Mouse (Mus musculus) limb, embryonic 11.5 days (tissue): Measurements from ENCODE around the gene Mapk9. TPM values are rescaled to one million over a fixed set of nuclear protein-coding genes. Genes with fewer than 3 reads are reported as not detected.
"Not testable (repeated sequence)": the region's sequence is repeated elsewhere in the genome, so short reads cannot be mapped to it uniquely, and the experiment has no call there.

Source experiments
- ATAC-seq: fragments of 200-750 bp; cut with Nextera tagmentation; 2 replicates; pipeline ENCODE4 v1.8.0; 2017; ENCODE audit warnings: low read depth; ENCODE audit not compliant: insufficient number of reproducible peaks, low FRiP score, low TSS enrichment
- DNase-seq: peaks from one replicate; pipeline ENCODE4 v3.0.0-alpha.2; 2015; ENCODE audit warnings: low spot score
- H3K27ac ChIP-seq: fragments of 300-500 bp; sonication (generic); replicated peaks from 2 replicates; pipeline ENCODE4 v1.5.1; 2014; ENCODE audit warnings: low read depth, mild to moderate bottlenecking, low read length
- H3K27me3 ChIP-seq: fragments of 300-500 bp; sonication (generic); 2 replicates; pipeline ENCODE4 v1.6.1; 2014; ENCODE audit warnings: mild to moderate bottlenecking, low read length, mixed read lengths; ENCODE audit not compliant: control insufficient read depth, insufficient read depth
- H3K36me3 ChIP-seq: fragments of 300-500 bp; sonication (generic); 2 replicates; pipeline ENCODE4 v1.6.1; 2014; ENCODE audit warnings: mild to moderate bottlenecking, low read length, moderate library complexity, mixed read lengths; ENCODE audit not compliant: control insufficient read depth, insufficient read depth
- H3K4me1 ChIP-seq: fragments of 300-500 bp; sonication (generic); 2 replicates; pipeline ENCODE4 v1.6.1; 2014; ENCODE audit warnings: low read length, mixed read lengths; ENCODE audit not compliant: control insufficient read depth, insufficient read depth
- H3K4me2 ChIP-seq: fragments of 300-500 bp; sonication (generic); 2 replicates; pipeline ENCODE4 v1.6.1; 2014; ENCODE audit warnings: low read depth, mild to moderate bottlenecking, moderate library complexity; ENCODE audit not compliant: severe bottlenecking
- H3K4me3 ChIP-seq: fragments of 300-500 bp; sonication (generic); 2 replicates; pipeline ENCODE4 v1.5.1; 2014; ENCODE audit warnings: low read depth, low read length
- H3K9ac ChIP-seq: fragments of 300-500 bp; sonication (generic); 2 replicates; pipeline ENCODE4 v1.6.1; 2014; ENCODE audit warnings: mild to moderate bottlenecking, low read length
- H3K9me3 ChIP-seq: fragments of 300-500 bp; sonication (generic); 2 replicates; pipeline ENCODE4 v1.6.1; 2016; ENCODE audit warnings: low read length; ENCODE audit not compliant: control insufficient read depth
- WGBS: fragments of 180-500 bp; shearing (Covaris S2); extraction: QIAGEN DNeasy Blood & Tissue Kit; methylation state at CpG from one replicate; pipeline ENCODE4 v1.1.7; 2014; 5-methylcytosine and 5-hydroxymethylcytosine counted together
- polyA plus RNA-seq: library from polyadenylated mRNA; unstranded; fragments of >200 nt; fragmentation: Nextera tagmentation; extraction: Ambion mirVana; gene quantifications from 2 replicates; pipeline ENCODE4 v1.2.1, GENCODE M21; 2014

Gene Mapk9
- 34.2 and 42.5 TPM in 2 replicates for polyA plus RNA-seq

DNA sequence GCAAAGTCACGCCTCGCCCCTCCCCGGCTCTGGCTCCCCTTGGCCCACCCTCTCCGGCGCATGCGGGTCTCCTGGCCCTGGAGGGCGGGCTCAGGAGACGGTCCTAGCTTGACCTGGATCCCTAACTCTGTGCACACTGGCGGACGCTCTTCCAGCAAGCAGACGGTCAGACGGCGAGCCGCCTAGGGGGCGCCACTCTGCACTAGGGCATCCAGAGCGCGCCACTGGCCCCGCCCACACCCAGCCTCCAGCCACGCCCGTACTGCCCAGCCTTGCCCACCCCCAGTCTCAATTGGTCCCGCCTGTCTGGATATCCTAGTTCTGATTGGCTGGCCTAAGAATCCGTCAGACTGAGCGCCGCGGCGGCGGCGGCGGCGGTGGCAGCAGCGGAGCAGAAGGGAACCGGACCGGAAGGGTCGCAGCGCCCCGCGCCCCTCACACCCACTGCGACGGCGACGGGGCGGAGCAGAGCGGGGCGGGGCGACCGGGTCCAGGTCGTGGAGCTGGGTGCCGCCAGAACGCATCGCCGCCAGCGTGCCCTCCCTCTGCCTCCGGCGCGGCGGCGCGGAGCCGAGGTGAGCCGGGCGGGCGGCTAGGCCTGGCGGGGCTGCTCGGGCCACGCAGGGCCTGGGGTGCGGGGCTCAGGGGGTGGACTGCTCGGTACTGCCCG is at the start of gene Mapk9:
TSS of gene Mapk9 (plus strand) at position 351 of the 670 bp plus-strand sequence.
- H3K9ac ChIP-seq, result peak within 1 kb of the TSS; percentile 88
- H3K4me2 ChIP-seq, result peak within 1 kb of the TSS; percentile 90
- peaks cover 8% of the 10 kb centered on the region; the same call in 1 of the 2 replicates for H3K4me1 ChIP-seq
- H3K36me3 ChIP-seq, result no peaks in the 10 kb centered on the region
- no peaks in the 10 kb centered on the region for H3K27me3 ChIP-seq
- H3K9me3 ChIP-seq, result no peaks in the 10 kb centered on the region
- DNase-seq (peak; percentile 98), ATAC-seq (peak; percentile 100)
- under 1% methylated on average over 55 of the region's 68 CpGs for WGBS
- H3K27ac ChIP-seq, result peak within 1 kb of the TSS; percentile 71; the same call in 1 of the 2 replicates
- peak within 1 kb of the TSS; percentile 79 for H3K4me3 ChIP-seq

DNA sequence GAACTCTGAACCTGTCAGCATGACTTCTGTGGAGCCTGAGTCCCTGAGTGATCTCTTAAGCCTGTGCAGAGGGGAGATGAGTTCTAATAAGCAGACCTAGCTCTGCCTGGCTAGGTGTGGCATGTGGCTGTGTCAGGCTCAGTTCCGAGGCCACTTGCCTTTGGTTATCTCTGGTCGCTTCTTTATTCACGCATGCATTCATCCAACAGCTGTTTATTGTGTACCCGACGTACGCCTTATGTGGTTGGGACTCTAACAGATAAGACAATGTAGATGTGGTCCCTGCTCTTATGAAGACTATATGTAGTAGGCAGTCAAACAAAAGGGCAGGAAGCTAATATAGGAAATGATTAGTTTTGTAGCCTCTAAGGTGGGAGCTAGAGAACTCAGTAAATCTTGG is 47.6 kb upstream of the Mapk9 start:
- H3K4me3 ChIP-seq, result no peak overlapping the region
- no peak overlapping the region for H3K9ac ChIP-seq
- no peak overlapping the region for H3K27ac ChIP-seq
- no peaks in the 10 kb centered on the region for H3K27me3 ChIP-seq
- no peak for ATAC-seq
- DNase-seq, result no peak
- no peaks in the 10 kb centered on the region for H3K9me3 ChIP-seq
- no peak overlapping the region for H3K4me2 ChIP-seq
- WGBS, result 96% methylated on average over 6 of the region's 6 CpGs
- no peaks in the 10 kb centered on the region for H3K36me3 ChIP-seq
- H3K4me1 ChIP-seq, result no peaks in the 10 kb centered on the region

DNA sequence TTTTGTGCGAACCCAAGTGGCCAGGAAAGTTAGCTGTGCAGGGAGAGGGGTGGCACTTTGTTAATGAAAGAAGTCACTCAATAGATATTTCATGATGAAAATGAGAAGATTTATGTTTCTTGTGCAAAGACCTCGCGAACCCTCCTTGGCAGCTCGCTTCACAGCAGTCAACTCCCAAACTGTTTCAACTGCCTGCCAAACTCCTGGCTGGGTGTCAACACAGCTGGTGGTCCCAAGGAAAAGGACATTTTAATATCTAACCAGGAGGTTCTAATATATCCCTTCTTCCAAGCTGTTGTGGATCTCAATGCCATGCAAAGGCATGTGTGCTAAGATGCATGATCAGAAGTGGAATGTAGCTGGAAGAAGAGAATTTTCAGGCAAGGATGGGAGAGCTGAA is 45.0 kb upstream of the Mapk9 start:
- Histone ChIP-seq H3K9me3 (no peaks in the 10 kb centered on the region), H3K4me2 (no peak overlapping the region), H3K27me3 (no peaks in the 10 kb centered on the region), H3K4me3 (no peak overlapping the region), H3K36me3 (no peaks in the 10 kb centered on the region), H3K4me1 (no peaks in the 10 kb centered on the region), H3K9ac (no peak overlapping the region), H3K27ac (no peak overlapping the region)
- DNase-seq (no peak), ATAC-seq (no peak)
- WGBS, result 82% methylated on average over 4 of the region's 4 CpGs

DNA sequence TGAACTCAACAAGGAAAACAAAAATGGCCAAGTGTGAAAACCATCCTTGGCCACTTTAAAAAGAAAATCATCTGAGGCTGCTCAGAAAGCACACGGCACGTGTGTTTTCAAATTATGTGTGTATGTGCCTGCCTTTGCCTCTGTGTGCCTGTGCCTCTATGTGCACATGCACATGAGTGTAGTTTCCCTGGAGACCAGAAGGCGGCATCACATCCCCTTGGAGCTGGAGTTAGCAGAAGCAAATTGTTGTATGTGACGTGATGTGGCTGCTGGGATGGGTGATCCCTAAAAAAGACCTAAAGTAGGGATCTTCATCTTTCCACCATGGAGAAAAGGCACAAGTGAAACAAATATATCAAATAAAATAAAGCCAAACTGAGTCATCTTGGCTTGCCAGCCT is 42.8 kb upstream of the Mapk9 start:
- 94% methylated on average over 4 of the region's 4 CpGs for WGBS

GRCm38 (mm10) chr11:49806218-49806617 is 40.3 kb upstream of the Mapk9 start:
- WGBS, result 44% methylated on average over 3 of the region's 3 CpGs
- no peaks in the 10 kb centered on the region for H3K27me3 ChIP-seq
- no peak overlapping the region for H3K9ac ChIP-seq
- H3K4me2 ChIP-seq, result no peak overlapping the region
- no peak overlapping the region for H3K27ac ChIP-seq
- H3K4me3 ChIP-seq, result no peak overlapping the region
- DNase-seq, result no peak
- peaks cover 4% of the 10 kb centered on the region; the same call in 1 of the 2 replicates for H3K36me3 ChIP-seq
- H3K9me3 ChIP-seq, result no peaks in the 10 kb centered on the region
- no peaks in the 10 kb centered on the region for H3K4me1 ChIP-seq
- ATAC-seq, result no peak

More for the DNA sequence above, 42.8 kb upstream of the Mapk9 start:
- no peak overlapping the region for H3K4me3 ChIP-seq
- no peaks in the 10 kb centered on the region for H3K4me1 ChIP-seq
- DNase-seq (no peak), ATAC-seq (no peak)
- no peak overlapping the region for H3K4me2 ChIP-seq
- H3K9ac ChIP-seq, result no peak overlapping the region
- H3K9me3 ChIP-seq, result no peaks in the 10 kb centered on the region
- H3K36me3 ChIP-seq, result peaks cover 4% of the 10 kb centered on the region; the same call in 1 of the 2 replicates
- H3K27ac ChIP-seq, result no peak overlapping the region
- no peaks in the 10 kb centered on the region for H3K27me3 ChIP-seq

- peaks cover 4% of the 10 kb centered on the region; the same call in 1 of the 2 replicates for H3K36me3 ChIP-seq
- no peak overlapping the region for H3K9ac ChIP-seq
- no peaks in the 10 kb centered on the region for H3K9me3 ChIP-seq
- 94% methylated on average over 9 of the region's 9 CpGs for WGBS
- ATAC-seq (no peak), DNase-seq (no peak)
- no peaks in the 10 kb centered on the region for H3K4me1 ChIP-seq
- no peak overlapping the region for H3K27ac ChIP-seq
- no peak overlapping the region for H3K4me3 ChIP-seq
- H3K27me3 ChIP-seq, result no peaks in the 10 kb centered on the region
- no peak overlapping the region for H3K4me2 ChIP-seq
Measured at GRCm38 (mm10) chr11:49808946-49809345, 37.6 kb upstream of the Mapk9 start.

- not testable (repeated sequence) for H3K36me3 ChIP-seq, H3K27me3 ChIP-seq, H3K9ac ChIP-seq, H3K4me2 ChIP-seq, DNase-seq, ATAC-seq, H3K27ac ChIP-seq, H3K9me3 ChIP-seq, H3K4me3 ChIP-seq, H3K4me1 ChIP-seq
- 88% methylated on average over 7 of the region's 7 CpGs for WGBS
Measured at GRCm38 (mm10) chr11:49810696-49811095, 35.9 kb upstream of the Mapk9 start.

DNA sequence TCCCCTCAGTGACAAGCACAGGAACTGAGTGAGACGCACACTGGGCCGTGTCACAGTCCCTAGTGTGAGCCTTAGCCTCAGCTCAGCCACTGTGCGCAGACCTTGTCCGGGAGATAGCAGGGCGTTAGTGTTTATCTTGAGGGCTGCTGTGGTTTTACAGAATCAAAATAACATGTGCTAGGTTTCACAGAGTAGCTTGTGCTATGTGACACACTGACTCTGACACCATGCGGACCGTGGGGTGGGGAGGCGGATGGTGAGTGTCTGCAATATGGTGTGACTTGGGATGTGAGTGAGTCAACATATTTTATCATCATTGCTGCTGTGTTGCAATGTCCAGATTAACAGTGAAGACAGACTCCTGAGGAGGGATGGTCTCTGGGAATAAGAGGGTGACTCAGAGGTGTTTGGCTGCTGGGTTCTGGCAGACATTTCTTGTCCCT is 35.4 kb upstream of the Mapk9 start:
- Histone ChIP-seq H3K9ac (no peak overlapping the region), H3K36me3 (peaks cover 7% of the 10 kb centered on the region)

More for the DNA sequence above, 35.4 kb upstream of the Mapk9 start:
- Histone ChIP-seq H3K4me1 (no peaks in the 10 kb centered on the region), H3K27ac (no peak overlapping the region), H3K4me3 (no peak overlapping the region), H3K9me3 (no peaks in the 10 kb centered on the region), H3K27me3 (no peaks in the 10 kb centered on the region), H3K4me2 (no peak overlapping the region)
- WGBS, result 93% methylated on average over 8 of the region's 8 CpGs
- DNase-seq, result no peak
- ATAC-seq, result no peak
